Mouse (Mus musculus): ENCODE data around the gene Ptp4a2. TPM values are rescaled to one million over a fixed set of nuclear protein-coding genes. Genes with fewer than 3 reads are reported as not detected.

The Ptp4a2 gene
- polyA plus RNA-seq, 1 experiment from 2014 or later = 198 TPM

- ATAC-seq = no peak
- Histone ChIP-seq H3K4me1 (ENCODE audit: insufficient read depth) (peaks cover 9% of the 10 kb centered on the region), H3K36me3 (replicated peaks; ENCODE audit: insufficient read depth, low read length) (no peaks in the 10 kb centered on the region), H3K4me2 (ENCODE audit: low read depth, low read length) (no peak overlapping the region), H3K4me3 (ENCODE audit: low read depth, low read length) (no peak overlapping the region), H3K9me3 (ENCODE audit: low read length) (no peaks in the 10 kb centered on the region), H3K9ac (replicated peaks) (no peak overlapping the region), H3K27ac (ENCODE audit: low read depth) (no peak overlapping the region), H3K27me3 (ENCODE audit: insufficient read depth, low read length) (0 out of 2 replicates have a peak, but pooled peaks cover 4% of the 10 kb centered on the region)
- no peak for DNase-seq
- 35% methylated on average over 6 of the region's 6 CpGs for WGBS (ENCODE audit: insufficient replicate concordance)
- TF ChIP-seq EP300 (IDR thresholded peaks at IDR 0.05; ENCODE audit: low read depth) (no peak), CTCF (IDR thresholded peaks at IDR 0.05; ENCODE audit: low read depth) (no peak)
Measured at GRCm38 (mm10) chr4:129770600-129770999, 40.4 kb upstream of the Ptp4a2 start.

DNA sequence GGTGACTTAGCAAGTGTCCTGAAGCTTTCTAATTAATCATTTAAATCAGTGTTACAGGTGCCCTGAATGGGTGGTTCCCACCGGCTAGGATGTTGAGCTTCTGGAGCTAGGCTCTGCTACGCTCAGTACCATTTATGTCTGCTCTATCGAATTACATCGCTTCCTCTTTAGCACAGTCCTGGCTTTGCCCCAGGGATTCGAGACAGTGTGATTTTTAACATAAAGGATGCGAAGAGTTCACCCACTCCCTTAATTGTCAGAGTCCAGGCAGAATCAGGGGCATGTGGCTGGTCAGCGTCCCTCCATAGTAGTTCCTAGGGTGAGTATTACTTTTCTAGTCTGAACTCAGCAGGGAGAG, 39.7 kb upstream of the Ptp4a2 start:
- Histone ChIP-seq H3K4me2 (ENCODE audit: low read depth, low read length) (peak overlapping the region; percentile 47), H3K36me3 (replicated peaks; ENCODE audit: insufficient read depth, low read length) (no peaks in the 10 kb centered on the region), H3K9me3 (ENCODE audit: low read length) (no peaks in the 10 kb centered on the region), H3K27me3 (ENCODE audit: insufficient read depth, low read length) (0 out of 2 replicates have a peak, but pooled peaks cover 4% of the 10 kb centered on the region), H3K4me3 (ENCODE audit: low read depth, low read length) (no peak overlapping the region), H3K4me1 (ENCODE audit: insufficient read depth) (peaks cover 9% of the 10 kb centered on the region), H3K27ac (ENCODE audit: low read depth) (no peak overlapping the region), H3K9ac (replicated peaks) (no peak overlapping the region)
- no peak for ATAC-seq
- DNase-seq = no peak
- TF ChIP-seq EP300 (IDR thresholded peaks at IDR 0.05; ENCODE audit: low read depth) = no peak
- 32% methylated on average over 7 of the region's 7 CpGs for WGBS (ENCODE audit: insufficient replicate concordance)

DNA sequence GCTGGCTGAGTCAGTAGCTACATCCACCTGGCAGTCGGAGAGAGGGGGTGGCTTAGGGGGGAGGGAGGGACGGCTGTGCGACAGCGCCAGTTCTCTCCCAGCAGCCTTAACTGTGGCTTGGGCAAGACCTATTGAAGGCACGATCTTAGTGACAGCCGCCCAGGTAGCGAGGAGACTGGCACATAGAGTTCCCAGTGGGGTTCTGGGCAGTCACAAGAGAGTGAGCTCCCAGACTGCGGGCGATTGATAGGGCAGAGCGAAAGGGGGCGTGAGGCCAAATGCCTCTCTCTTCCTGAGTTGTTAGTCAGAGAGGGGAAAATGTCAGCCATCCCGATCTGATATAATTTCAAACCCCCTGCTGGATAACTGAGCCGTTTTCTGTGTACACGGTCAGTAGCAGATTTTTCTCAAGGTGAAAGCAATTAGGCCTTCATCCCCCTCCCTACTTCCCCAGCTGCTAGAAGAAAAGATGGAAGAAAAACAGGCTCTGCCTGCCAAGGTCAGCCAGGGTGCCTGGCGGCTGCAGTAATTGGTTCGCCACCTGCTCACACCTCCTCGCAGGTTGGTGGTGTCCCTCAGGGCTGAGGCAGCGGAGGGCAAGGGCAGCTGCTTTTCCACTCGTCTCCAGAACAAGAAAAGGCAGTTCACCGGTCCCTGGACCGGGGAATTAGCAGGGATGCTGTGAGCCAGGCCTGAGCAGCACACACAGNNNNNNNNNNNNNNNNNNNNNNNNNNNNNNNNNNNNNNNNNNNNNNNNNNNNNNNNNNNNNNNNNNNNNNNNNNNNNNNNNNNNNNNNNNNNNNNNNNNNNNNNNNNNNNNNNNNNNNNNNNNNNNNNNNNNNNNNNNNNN, 39.1 kb upstream of the Ptp4a2 start:
- Histone ChIP-seq H3K4me2 (ENCODE audit: low read depth, low read length) (peak overlapping the region; percentile 47), H3K4me3 (ENCODE audit: low read depth, low read length) (no peak overlapping the region), H3K9ac (replicated peaks) (no peak overlapping the region), H3K27me3 (ENCODE audit: insufficient read depth, low read length) (0 out of 2 replicates have a peak, but pooled peaks cover 4% of the 10 kb centered on the region), H3K4me1 (ENCODE audit: insufficient read depth) (peaks cover 9% of the 10 kb centered on the region), H3K27ac (ENCODE audit: low read depth) (no peak overlapping the region), H3K9me3 (ENCODE audit: low read length) (no peaks in the 10 kb centered on the region), H3K36me3 (replicated peaks; ENCODE audit: insufficient read depth, low read length) (no peaks in the 10 kb centered on the region)
- DNase-seq = no peak
- 12% methylated on average over 21 of the region's 21 CpGs for WGBS (ENCODE audit: insufficient replicate concordance)
- peak; percentile 13; the same call in 1 of the 2 replicates for ATAC-seq
- TF ChIP-seq EP300 (IDR thresholded peaks at IDR 0.05; ENCODE audit: low read depth) = no peak
- TF ChIP-seq CTCF (IDR thresholded peaks at IDR 0.05; ENCODE audit: low read depth) = no peak

DNA sequence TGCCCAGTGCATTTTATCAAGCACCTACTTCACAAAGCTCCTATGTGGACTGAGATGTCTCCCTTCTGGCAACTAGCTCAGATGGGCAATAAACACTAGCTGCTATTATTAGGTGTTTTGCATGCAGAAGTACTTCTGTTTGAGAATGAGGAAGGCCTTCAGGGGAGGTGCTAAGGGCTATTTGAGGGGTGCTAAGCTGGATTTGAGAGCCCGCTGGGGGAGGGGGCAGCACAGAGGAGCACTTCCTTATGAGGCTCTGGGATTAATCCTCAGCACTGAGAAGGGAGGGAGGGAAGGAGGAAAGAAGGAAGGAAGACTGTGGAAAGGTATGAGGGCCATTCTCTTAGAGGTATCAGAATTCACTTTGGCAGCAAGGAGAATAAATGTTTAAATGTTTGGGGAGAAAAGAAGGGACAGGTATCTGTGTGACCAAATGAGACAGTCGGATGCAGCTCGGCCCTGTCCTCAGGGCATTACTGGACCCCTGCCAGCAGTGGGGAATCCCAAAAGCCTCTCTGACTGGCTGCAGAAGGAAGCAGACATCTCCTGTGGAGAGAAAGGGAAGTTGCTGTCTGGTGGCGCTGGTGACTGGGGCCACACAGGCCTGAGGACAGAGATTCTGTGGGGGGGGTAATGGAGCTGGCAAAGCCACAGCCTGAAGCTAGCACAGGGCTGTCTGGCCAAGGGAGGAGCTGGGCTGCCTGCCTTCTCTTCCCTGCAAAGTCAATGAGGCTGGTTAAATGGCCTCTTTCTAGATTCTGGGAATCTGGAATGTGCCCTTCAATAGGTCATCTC, 28.9 kb upstream of the Ptp4a2 start:
- no peak overlapping the region for H3K4me2 ChIP-seq (ENCODE audit: low read depth, low read length)
- H3K36me3 ChIP-seq (replicated peaks; ENCODE audit: insufficient read depth, low read length) = no peaks in the 10 kb centered on the region
- no peaks in the 10 kb centered on the region for H3K9me3 ChIP-seq (ENCODE audit: low read length)
- peak overlapping the region; percentile 1; the same call in 1 of the 2 replicates for H3K27ac ChIP-seq (ENCODE audit: low read depth)
- no peak overlapping the region for H3K9ac ChIP-seq (replicated peaks)
- H3K4me1 ChIP-seq (ENCODE audit: insufficient read depth) = peaks cover 3% of the 10 kb centered on the region; the same call in 1 of the 2 replicates
- TF ChIP-seq EP300 (IDR thresholded peaks at IDR 0.05; ENCODE audit: low read depth) (no peak), CTCF (IDR thresholded peaks at IDR 0.05; ENCODE audit: low read depth) (0 out of 2 replicates have a peak, but pooled peaks have one; percentile 8)
- H3K4me3 ChIP-seq (ENCODE audit: low read depth, low read length) = no peak overlapping the region
- H3K27me3 ChIP-seq (ENCODE audit: insufficient read depth, low read length) = no peaks in the 10 kb centered on the region
- ATAC-seq (peak; percentile 43; the same call in 1 of the 2 replicates), DNase-seq (peak; percentile 54)
- WGBS (ENCODE audit: insufficient replicate concordance) = 23% methylated on average over 4 of the region's 4 CpGs

- Histone ChIP-seq H3K36me3 (replicated peaks; ENCODE audit: insufficient read depth, low read length) (no peaks in the 10 kb centered on the region), H3K4me1 (ENCODE audit: insufficient read depth) (peaks cover 3% of the 10 kb centered on the region; the same call in 1 of the 2 replicates), H3K4me2 (ENCODE audit: low read depth, low read length) (no peak overlapping the region), H3K27ac (ENCODE audit: low read depth) (peak overlapping the region; percentile 1; the same call in 1 of the 2 replicates), H3K27me3 (ENCODE audit: insufficient read depth, low read length) (no peaks in the 10 kb centered on the region), H3K4me3 (ENCODE audit: low read depth, low read length) (no peak overlapping the region), H3K9ac (replicated peaks) (no peak overlapping the region), H3K9me3 (ENCODE audit: low read length) (no peaks in the 10 kb centered on the region)
- WGBS (ENCODE audit: insufficient replicate concordance) = 52% methylated on average over 3 of the region's 3 CpGs
- TF ChIP-seq CTCF (IDR thresholded peaks at IDR 0.05; ENCODE audit: low read depth) = no peak
- TF ChIP-seq EP300 (IDR thresholded peaks at IDR 0.05; ENCODE audit: low read depth) = no peak
- ATAC-seq (no peak), DNase-seq (no peak)
Measured at GRCm38 (mm10) chr4:129782857-129783331, 28.1 kb upstream of the Ptp4a2 start.

GRCm38 (mm10) chr4:129783506-129783905, 27.5 kb upstream of the Ptp4a2 start:
- peaks cover 3% of the 10 kb centered on the region; the same call in 1 of the 2 replicates for H3K4me1 ChIP-seq (ENCODE audit: insufficient read depth)
- no peak overlapping the region for H3K9ac ChIP-seq (replicated peaks)
- no peaks in the 10 kb centered on the region for H3K36me3 ChIP-seq (replicated peaks; ENCODE audit: insufficient read depth, low read length)
- H3K4me2 ChIP-seq (ENCODE audit: low read depth, low read length) = no peak overlapping the region
- H3K27me3 ChIP-seq (ENCODE audit: insufficient read depth, low read length) = no peaks in the 10 kb centered on the region
- H3K9me3 ChIP-seq (ENCODE audit: low read length) = no peaks in the 10 kb centered on the region
- DNase-seq (no peak), ATAC-seq (no peak)
- TF ChIP-seq EP300 (IDR thresholded peaks at IDR 0.05; ENCODE audit: low read depth) (no peak), CTCF (IDR thresholded peaks at IDR 0.05; ENCODE audit: low read depth) (no peak)
- H3K27ac ChIP-seq (ENCODE audit: low read depth) = no peak overlapping the region
- H3K4me3 ChIP-seq (ENCODE audit: low read depth, low read length) = no peak overlapping the region
- 79% methylated on average over 5 of the region's 5 CpGs for WGBS (ENCODE audit: insufficient replicate concordance)
